Mouse (Mus musculus): ENCODE results near the gene Gm4792. TPM values are rescaled to one million over a fixed set of nuclear protein-coding genes. Genes with fewer than 3 reads are reported as not detected.

Gm4792 gene
- polyA plus RNA-seq, 1 experiment from 2014 or later: not detected

- Histone ChIP-seq H3K4me3 (no peak overlapping the region), H3K27me3 (peaks cover 5% of the 10 kb centered on the region; the same call in 1 of the 2 replicates), H3K9me3 (no peaks in the 10 kb centered on the region), H3K4me1 (no peaks in the 10 kb centered on the region), H3K9ac (peak overlapping the region; percentile 4; the same call in 1 of the 2 replicates), H3K27ac (no peak overlapping the region), H3K4me2 (no peak overlapping the region), H3K36me3 (no peaks in the 10 kb centered on the region)
- 33% methylated on average over 6 of the region's 6 CpGs for WGBS
- no peak for ATAC-seq (ENCODE audit: insufficient number of reproducible peaks, low FRiP score, low TSS enrichment, low read depth)
These were observed 3.4 kb downstream of the Gm4792 start for GRCm38 (mm10) chr10:94294933-94295750.

DNA sequence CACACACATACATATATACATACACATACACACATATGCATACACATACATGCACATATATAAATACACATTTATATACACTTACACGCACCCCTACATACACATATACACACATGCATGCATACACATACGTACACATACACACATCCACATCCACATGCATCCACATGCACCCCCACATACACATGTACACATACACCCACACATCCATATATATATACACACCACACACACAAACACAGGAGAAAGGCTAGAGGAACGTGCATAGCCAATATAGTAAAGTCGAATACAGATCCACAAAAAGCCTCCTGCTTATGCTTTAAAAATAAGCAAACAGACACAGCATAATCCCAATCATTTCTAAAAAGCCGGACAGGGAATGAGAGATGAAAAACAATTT is 4.1 kb downstream of the Gm4792 start:
- Histone ChIP-seq H3K4me3 (no peak overlapping the region), H3K9ac (no peak overlapping the region), H3K36me3 (no peaks in the 10 kb centered on the region), H3K4me2 (no peak overlapping the region), H3K27ac (no peak overlapping the region), H3K27me3 (peaks cover 5% of the 10 kb centered on the region; the same call in 1 of the 2 replicates), H3K9me3 (no peaks in the 10 kb centered on the region), H3K4me1 (no peaks in the 10 kb centered on the region)
- WGBS: 85% methylated on average over 5 of the region's 5 CpGs
- no peak for ATAC-seq (ENCODE audit: insufficient number of reproducible peaks, low FRiP score, low TSS enrichment, low read depth)

GRCm38 (mm10) chr10:94282797-94283196 is 15.7 kb downstream of the Gm4792 start:
- no peak overlapping the region for H3K27ac ChIP-seq
- H3K9me3 ChIP-seq: no peaks in the 10 kb centered on the region
- WGBS: 77% methylated on average over 7 of the region's 7 CpGs
- no peak overlapping the region for H3K4me2 ChIP-seq
- no peak overlapping the region for H3K4me3 ChIP-seq
- ATAC-seq (ENCODE audit: insufficient number of reproducible peaks, low FRiP score, low TSS enrichment, low read depth): no peak
- no peaks in the 10 kb centered on the region for H3K4me1 ChIP-seq
- H3K27me3 ChIP-seq: no peaks in the 10 kb centered on the region
- H3K36me3 ChIP-seq: no peaks in the 10 kb centered on the region
- H3K9ac ChIP-seq: no peak overlapping the region

GRCm38 (mm10) chr10:94282179-94282578 is 16.3 kb downstream of the Gm4792 start:
- H3K27ac ChIP-seq: no peak overlapping the region
- H3K4me3 ChIP-seq: no peak overlapping the region
- no peaks in the 10 kb centered on the region for H3K4me1 ChIP-seq
- H3K36me3 ChIP-seq: no peaks in the 10 kb centered on the region
- no peaks in the 10 kb centered on the region for H3K9me3 ChIP-seq
- ATAC-seq (ENCODE audit: insufficient number of reproducible peaks, low FRiP score, low TSS enrichment, low read depth): no peak
- no peak overlapping the region for H3K4me2 ChIP-seq
- no peaks in the 10 kb centered on the region for H3K27me3 ChIP-seq
- H3K9ac ChIP-seq: no peak overlapping the region
- 82% methylated on average over 8 of the region's 8 CpGs for WGBS

DNA sequence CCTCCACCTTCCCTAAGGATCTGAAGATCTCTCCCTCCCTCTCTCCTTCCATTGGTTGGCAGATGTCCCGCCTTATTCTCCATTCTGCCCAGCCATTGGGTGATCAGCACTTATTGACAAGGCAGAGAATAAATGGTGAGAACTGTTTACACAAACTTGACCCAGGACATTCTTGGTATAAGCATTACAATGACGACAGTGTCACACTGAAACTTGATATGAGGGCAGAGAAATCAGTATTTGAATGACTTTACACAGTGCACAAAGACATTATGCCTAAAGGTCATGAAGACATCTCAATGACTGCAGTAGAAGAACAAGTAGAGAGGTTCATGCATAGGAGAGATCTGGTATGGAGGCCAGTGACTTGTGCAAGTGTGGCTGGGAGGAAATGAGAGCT is 22.0 kb downstream of the Gm4792 start:
- Histone ChIP-seq H3K9ac (no peak overlapping the region), H3K27me3 (no peaks in the 10 kb centered on the region), H3K4me1 (no peaks in the 10 kb centered on the region), H3K27ac (no peak overlapping the region), H3K4me3 (no peak overlapping the region), H3K36me3 (no peaks in the 10 kb centered on the region), H3K4me2 (no peak overlapping the region), H3K9me3 (no peaks in the 10 kb centered on the region)
- ATAC-seq (ENCODE audit: insufficient number of reproducible peaks, low FRiP score, low TSS enrichment, low read depth): no peak
- WGBS: 45% methylated on average over 2 of the region's 2 CpGs

GRCm38 (mm10) chr10:94275321-94275720 is 23.2 kb downstream of the Gm4792 start:
- WGBS: 11% methylated on average over 3 of the region's 3 CpGs
- no peak for ATAC-seq (ENCODE audit: insufficient number of reproducible peaks, low FRiP score, low TSS enrichment, low read depth)
- Histone ChIP-seq H3K27me3 (no peaks in the 10 kb centered on the region), H3K4me2 (no peak overlapping the region), H3K9ac (no peak overlapping the region), H3K36me3 (no peaks in the 10 kb centered on the region), H3K27ac (no peak overlapping the region), H3K4me3 (no peak overlapping the region), H3K4me1 (no peaks in the 10 kb centered on the region), H3K9me3 (no peaks in the 10 kb centered on the region)

DNA sequence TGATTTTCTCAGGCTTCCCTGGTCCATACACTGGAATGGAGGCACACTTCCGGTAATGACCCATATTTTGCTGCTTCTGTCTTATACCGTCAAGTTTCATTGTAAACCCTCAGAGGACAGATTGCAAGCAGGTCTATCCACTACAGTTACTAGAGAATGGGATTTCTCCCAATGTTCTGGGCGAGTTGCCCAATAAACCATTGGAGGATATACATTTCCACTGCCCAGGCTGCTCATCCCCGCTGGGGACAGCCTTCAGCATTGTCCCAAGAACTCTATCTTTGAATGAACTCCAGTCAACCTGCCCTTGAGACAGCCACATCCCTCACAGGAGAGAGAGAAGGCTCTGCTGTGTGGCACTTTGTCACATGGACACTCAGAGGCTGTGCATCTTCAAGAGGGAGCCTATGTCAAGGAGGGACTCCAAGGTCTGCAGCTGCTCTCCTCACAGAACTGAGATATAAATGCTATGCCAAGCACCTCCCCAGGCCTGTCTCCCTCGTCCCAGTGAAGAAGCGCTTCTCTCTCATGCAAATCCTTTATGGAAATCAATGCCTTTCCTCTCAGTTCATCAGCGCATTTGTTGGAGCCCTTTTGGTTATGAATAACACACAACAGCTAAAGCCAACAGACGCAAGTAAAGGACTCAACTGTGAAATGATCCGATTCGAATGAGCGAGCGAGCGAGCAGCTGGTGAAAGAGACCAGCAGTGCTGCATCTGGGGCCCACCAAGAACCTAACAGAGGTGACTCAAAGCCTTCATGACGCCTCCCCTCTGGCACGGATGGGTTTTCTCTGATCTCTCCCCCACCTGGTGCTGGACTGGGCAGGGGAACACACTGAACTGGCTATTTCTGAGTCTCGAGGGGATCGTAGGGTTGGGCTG is 32.6 kb downstream of the Gm4792 start:
- no peak overlapping the region for H3K27ac ChIP-seq
- H3K4me2 ChIP-seq: no peak overlapping the region
- no peaks in the 10 kb centered on the region for H3K36me3 ChIP-seq
- WGBS: 66% methylated on average over 17 of the region's 17 CpGs
- no peaks in the 10 kb centered on the region for H3K9me3 ChIP-seq
- ATAC-seq (ENCODE audit: insufficient number of reproducible peaks, low FRiP score, low TSS enrichment, low read depth): no peak
- no peaks in the 10 kb centered on the region for H3K27me3 ChIP-seq
- H3K4me3 ChIP-seq: no peak overlapping the region
- H3K4me1 ChIP-seq: no peaks in the 10 kb centered on the region
- no peak overlapping the region for H3K9ac ChIP-seq

- Histone ChIP-seq H3K4me3 (no peak overlapping the region), H3K4me1 (no peaks in the 10 kb centered on the region), H3K9me3 (no peaks in the 10 kb centered on the region), H3K36me3 (no peaks in the 10 kb centered on the region), H3K27ac (no peak overlapping the region), H3K9ac (no peak overlapping the region), H3K4me2 (no peak overlapping the region), H3K27me3 (no peaks in the 10 kb centered on the region)
- WGBS: 63% methylated on average over 3 of the region's 3 CpGs
- ATAC-seq (ENCODE audit: insufficient number of reproducible peaks, low FRiP score, low TSS enrichment, low read depth): no peak
These were observed 35.3 kb downstream of the Gm4792 start for GRCm38 (mm10) chr10:94263211-94263610.

DNA sequence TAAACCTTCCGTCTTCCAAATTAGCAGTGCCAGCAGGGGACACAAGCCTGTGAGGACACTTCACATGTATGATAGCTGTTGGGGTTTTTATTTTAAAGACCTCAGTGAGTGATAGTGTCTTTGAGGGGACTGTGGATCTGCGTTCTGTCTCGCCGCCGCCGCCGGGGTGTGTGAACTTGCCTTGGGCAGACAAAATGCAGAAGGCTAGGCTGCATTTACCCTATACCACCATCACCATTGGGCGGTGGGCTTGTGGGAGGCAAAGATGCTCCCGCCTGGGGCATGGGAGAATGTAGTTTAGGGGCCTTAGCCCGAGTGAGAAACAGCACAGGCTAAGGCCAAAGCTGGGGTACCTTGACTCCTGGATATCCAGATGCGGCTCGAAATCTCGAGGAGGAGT is 35.9 kb downstream of the Gm4792 start:
- 87% methylated on average over 13 of the region's 13 CpGs for WGBS
- no peaks in the 10 kb centered on the region for H3K36me3 ChIP-seq
- no peak overlapping the region for H3K27ac ChIP-seq

GRCm38 (mm10) chr10:94260544-94260943 is 38.0 kb downstream of the Gm4792 start:
- Histone ChIP-seq H3K4me1 (no peaks in the 10 kb centered on the region), H3K9me3 (no peaks in the 10 kb centered on the region), H3K36me3 (no peaks in the 10 kb centered on the region), H3K9ac (no peak overlapping the region), H3K4me3 (no peak overlapping the region), H3K4me2 (no peak overlapping the region), H3K27me3 (no peaks in the 10 kb centered on the region), H3K27ac (no peak overlapping the region)
- WGBS: 76% methylated on average over 1 of the region's 1 CpGs
- no peak for ATAC-seq (ENCODE audit: insufficient number of reproducible peaks, low FRiP score, low TSS enrichment, low read depth)

More for the DNA sequence above, 35.9 kb downstream of the Gm4792 start:
- H3K9me3 ChIP-seq: no peaks in the 10 kb centered on the region
- no peak overlapping the region for H3K9ac ChIP-seq
- no peak for ATAC-seq (ENCODE audit: insufficient number of reproducible peaks, low FRiP score, low TSS enrichment, low read depth)
- no peak overlapping the region for H3K4me2 ChIP-seq
- H3K4me3 ChIP-seq: no peak overlapping the region
- no peaks in the 10 kb centered on the region for H3K4me1 ChIP-seq
- no peaks in the 10 kb centered on the region for H3K27me3 ChIP-seq

DNA sequence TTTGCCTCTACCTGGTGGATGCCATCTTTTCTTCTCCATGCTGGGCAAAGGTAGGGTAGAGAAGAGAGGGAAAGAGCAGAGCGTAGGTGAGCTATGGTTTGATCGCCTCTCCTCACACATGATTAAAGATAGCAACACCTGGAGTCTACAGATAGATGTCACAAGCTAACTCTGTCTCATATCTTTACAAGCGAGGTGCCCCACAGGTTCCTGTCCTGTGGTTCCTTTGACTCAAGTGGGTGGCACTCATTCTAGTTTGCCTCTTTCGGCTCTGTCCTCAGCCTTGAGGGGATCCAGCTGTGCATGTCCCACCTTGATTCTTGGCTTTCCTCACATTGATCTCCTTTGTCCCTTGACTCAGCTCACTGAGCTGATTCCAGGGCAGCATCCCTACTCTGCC is 42.0 kb downstream of the Gm4792 start:
- no peaks in the 10 kb centered on the region for H3K4me1 ChIP-seq
- no peaks in the 10 kb centered on the region for H3K9me3 ChIP-seq
- no peak overlapping the region for H3K4me3 ChIP-seq
- H3K9ac ChIP-seq: no peak overlapping the region
- ATAC-seq (ENCODE audit: insufficient number of reproducible peaks, low FRiP score, low TSS enrichment, low read depth): no peak
- H3K27ac ChIP-seq: no peak overlapping the region
- no peaks in the 10 kb centered on the region for H3K27me3 ChIP-seq
- 91% methylated on average over 4 of the region's 4 CpGs for WGBS
- no peaks in the 10 kb centered on the region for H3K36me3 ChIP-seq
- no peak overlapping the region for H3K4me2 ChIP-seq

GRCm38 (mm10) chr10:94255744-94256143 is 42.8 kb downstream of the Gm4792 start:
- Histone ChIP-seq H3K36me3 (no peaks in the 10 kb centered on the region), H3K9me3 (no peaks in the 10 kb centered on the region), H3K27ac (no peak overlapping the region), H3K4me1 (no peaks in the 10 kb centered on the region), H3K27me3 (no peaks in the 10 kb centered on the region), H3K4me2 (no peak overlapping the region), H3K9ac (no peak overlapping the region), H3K4me3 (no peak overlapping the region)
- ATAC-seq (ENCODE audit: insufficient number of reproducible peaks, low FRiP score, low TSS enrichment, low read depth): no peak
- 26% methylated on average over 6 of the region's 6 CpGs for WGBS

Data from limb, embryonic 15.5 days (tissue).